Mouse (Mus musculus) gastrocnemius, postnatal 25 days (tissue): Measurements from ENCODE around the gene Tmem39a. TPM values are rescaled to one million over a fixed set of nuclear protein-coding genes. Genes with fewer than 3 reads are reported as not detected.
A peak's percentile ranks its signal among the peaks of the same experiment; 100 is the strongest.

Experiments used
- DNase-seq: peaks from one replicate; pipeline ENCODE4 v3.0.0; 2022
- long read RNA-seq, 2 experiments: library from polyadenylated mRNA; stranded (forward); transcript quantifications; one replicate each; pipeline ENCODE4 v2.0.0; 2021
- total RNA-seq, 2 experiments: library from RNA; stranded (reverse); gene quantifications; 1 replicate in 1 of 2; 2 replicates in 1 of 2; pipeline ENCODE4 v1.2.3; 2021

The Tmem39a gene
- total RNA-seq, result 10 to 100 TPM; 17.1 to 18.8 TPM
- long read RNA-seq, experiment 1, partial matches to known transcripts, result 1 of 2 reads
- long read RNA-seq, experiment 1, other reads (novel, unspliced or antisense), result 1 of 2 reads
- long read RNA-seq, experiment 2, partial matches to known transcripts, result 2 of 5 reads
- long read RNA-seq, experiment 2, other reads (novel, unspliced or antisense), result 1 of 5 reads

- DNase-seq, result no peak
Measured at GRCm38 (mm10) chr16:38558221-38558748, at the start of gene Tmem39a. TSS of gene Tmem39a (plus strand) at chr16:38558698.

- DNase-seq, result no peak
Measured at GRCm38 (mm10) chr16:38510846-38511245, 47.7 kb upstream of the Tmem39a start.

- no peak for DNase-seq
Measured at GRCm38 (mm10) chr16:38519140-38519539, 39.4 kb upstream of the Tmem39a start.

- no peak for DNase-seq
Measured at GRCm38 (mm10) chr16:38521211-38521987, 37.1 kb upstream of the Tmem39a start.

- DNase-seq, result peak; percentile 95
Measured at GRCm38 (mm10) chr16:38522129-38523084, 36.1 kb upstream of the Tmem39a start, which contains the start of gene Timmdc1. TSS of gene Timmdc1 (minus strand) at chr16:38522663.

- DNase-seq, result no peak
Measured at GRCm38 (mm10) chr16:38526264-38526663, 32.2 kb upstream of the Tmem39a start.

- DNase-seq, result peak; percentile 40
Measured at GRCm38 (mm10) chr16:38536544-38537146, 21.9 kb upstream of the Tmem39a start.

GRCm38 (mm10) chr16:38538716-38539380 is 19.6 kb upstream of the Tmem39a start:
- DNase-seq, result no peak

GRCm38 (mm10) chr16:38548000-38548399 is 10.5 kb upstream of the Tmem39a start:
- DNase-seq, result no peak

- peak; percentile 71 for DNase-seq
Measured at GRCm38 (mm10) chr16:38549479-38550396, 8.8 kb upstream of the Tmem39a start, which contains the start of gene Poglut1. TSS of gene Poglut1 (minus strand) at chr16:38550258.

- DNase-seq, result no peak
Measured at GRCm38 (mm10) chr16:38555988-38556387, 2.5 kb upstream of the Tmem39a start.

GRCm38 (mm10) chr16:38562131-38562967 is 3.9 kb downstream of the Tmem39a start:
- DNase-seq, result peak; percentile 93

- no peak for DNase-seq
Measured at GRCm38 (mm10) chr16:38562968-38563327, 4.5 kb downstream of the Tmem39a start.

- no peak for DNase-seq
Measured at GRCm38 (mm10) chr16:38563516-38563915, 5.0 kb downstream of the Tmem39a start.

- no peak for DNase-seq
Measured at GRCm38 (mm10) chr16:38568192-38568591, 9.7 kb downstream of the Tmem39a start.

- no peak for DNase-seq
Measured at GRCm38 (mm10) chr16:38571481-38571880, 13.0 kb downstream of the Tmem39a start.

GRCm38 (mm10) chr16:38584761-38585160 is 26.3 kb downstream of the Tmem39a start:
- no peak for DNase-seq

GRCm38 (mm10) chr16:38585186-38585585 is 26.7 kb downstream of the Tmem39a start:
- no peak for DNase-seq

- no peak for DNase-seq
Measured at GRCm38 (mm10) chr16:38587163-38587562, 28.7 kb downstream of the Tmem39a start.
